Mouse (Mus musculus) ES-E14 (cell line): ENCODE measurements around the gene Tmx2.

Experiments
- CHD2 ChIP-seq: IDR thresholded peaks from 2 replicates; pipeline ENCODE4 v1.6.1; 2014; ENCODE audit warnings: mild to moderate bottlenecking, low read depth, low read length, inconsistent platforms
- MAFK ChIP-seq: IDR thresholded peaks from 2 replicates; pipeline ENCODE4 v1.6.1; 2014; ENCODE audit warnings: mild to moderate bottlenecking, low read depth, low read length, inconsistent platforms; ENCODE audit not compliant: insufficient read depth

- TF ChIP-seq MAFK (no peak), CHD2 (no peak)
Observed at GRCm38 (mm10) chr2:84638428-84639220, 40.3 kb downstream of the Tmx2 start.
